In genomic region chr14:54782971-54783370, GRCm38 (mm10) we compare ENCODE assay signal across 24 mouse cellular contexts. TPM values are rescaled to one million over a fixed set of nuclear protein-coding genes. Genes with fewer than 3 reads are reported as not detected.
DNase-seq lines count a peak whose midpoint lies in the region; ATAC-seq lines count a peak whose summit lies in the region.
"Had no signal": no experiment of that assay in that cellular context is flagged by ENCODE, and none has a peak within 500 bp of the region (broad histone marks: within the 10 kb centered on the region; RNA-seq: fewer than 3 reads in every experiment).

No protein-coding gene starts in this region.

- H3K27ac ChIP-seq in liver, embryonic 12.5 days, result no peak overlapping the region
- H3K27ac ChIP-seq: embryonic facial prominence, embryonic 12.5 days; forebrain, embryonic 15.5 days; heart, embryonic 10.5 days; heart, embryonic 15.5 days; hindbrain, embryonic 13.5 days had no signal

- no peak overlapping the region for H3K9ac ChIP-seq in liver, embryonic 12.5 days
- H3K9ac ChIP-seq: embryonic facial prominence, embryonic 12.5 days; forebrain, embryonic 15.5 days; heart, embryonic 15.5 days; hindbrain, embryonic 13.5 days had no signal

- peaks cover 20% of the 10 kb centered on the region for H3K4me1 ChIP-seq in liver, embryonic 12.5 days

- no peaks in the 10 kb centered on the region for H3K9me3 ChIP-seq in liver, embryonic 12.5 days (replicated peaks)
- H3K9me3 ChIP-seq: embryonic facial prominence, embryonic 12.5 days; forebrain, embryonic 15.5 days; G1E; heart, embryonic 10.5 days; heart, embryonic 15.5 days; hindbrain, embryonic 13.5 days had no signal

- peak; percentile 28 for DNase-seq in cerebellum, adult 9-10 months
- DNase-seq in cerebellum, adult 9-11 months, result no peak
- peak; percentile 82 for DNase-seq in kidney, adult 9 months
- no peak for DNase-seq in kidney, postnatal 4 days
- peak; percentile 42 to 75 for DNase-seq in kidney, postnatal 36 days
- DNase-seq in spleen, postnatal 14 days (ENCODE audit: low spot score in 2 of 2), result no peak
- DNase-seq: adrenal gland, adult 8-10 months; adrenal gland, postnatal 36 days; B cell, adult 2 months; cerebellum, adult 2 months; cerebellum, postnatal 25 days; gastrocnemius, postnatal 36 days; heart, adult 11 months; heart, postnatal 14 days had no signal

- no peak overlapping the region for H3K4me2 ChIP-seq in liver, embryonic 12.5 days
- H3K4me2 ChIP-seq: embryonic facial prominence, embryonic 12.5 days; forebrain, embryonic 15.5 days; heart, embryonic 15.5 days; hindbrain, embryonic 13.5 days had no signal

- ATAC-seq in liver, embryonic 12.5 days, result no peak
- ATAC-seq: CD4-positive, CD25-positive, alpha-beta regulatory T cell, adult 4 months; forebrain, embryonic 15.5 days had no signal

- H3K4me3 ChIP-seq in liver, embryonic 12.5 days, result no peak overlapping the region
- H3K4me3 ChIP-seq: embryonic facial prominence, embryonic 12.5 days; forebrain, embryonic 15.5 days; heart, embryonic 10.5 days; heart, embryonic 15.5 days; hindbrain, embryonic 13.5 days had no signal

- 62% methylated on average over 6 of the region's 6 CpGs for WGBS in liver, embryonic 12.5 days (ENCODE audit: insufficient replicate concordance)

- peaks cover 62% of the 10 kb centered on the region for H3K27me3 ChIP-seq in liver, embryonic 12.5 days (replicated peaks)
- H3K27me3 ChIP-seq: forebrain, embryonic 15.5 days had no signal

- no peaks in the 10 kb centered on the region for H3K36me3 ChIP-seq in liver, embryonic 12.5 days
- H3K36me3 ChIP-seq: embryonic facial prominence, embryonic 12.5 days; forebrain, embryonic 15.5 days; heart, embryonic 10.5 days; heart, embryonic 15.5 days; hindbrain, embryonic 13.5 days had no signal

RNA-seq across cellular contexts. Expression of gene Slc7a8, which starts 1.2 kb away (rescaled TPM):
- 2.8 and 3.4 TPM in 2 replicates for polyA plus RNA-seq in liver, embryonic 12.5 days (2016; fragmentation: Nextera tagmentation; extraction: Ambion mirVana)

RNA-seq across cellular contexts. Expression of gene Rnf212b, which starts 31.0 kb away (rescaled TPM):
- polyA plus RNA-seq in liver, embryonic 12.5 days (2016; fragmentation: Nextera tagmentation; extraction: Ambion mirVana), result not detected in 2 replicates
- polyA plus RNA-seq: CD4-positive, CD25-positive, alpha-beta regulatory T cell, adult 4 months; cerebellum, adult 2 months; cortical plate, adult 2 months; embryonic facial prominence, embryonic 12.5 days; forebrain, embryonic 11.5 days; forebrain, embryonic 15.5 days; G1E; heart, embryonic 10.5 days; heart, embryonic 15.5 days; hindbrain, embryonic 13.5 days had no signal

Comparison
In these comparisons a context has a peak if more than half of its experiments do, and no peak if none do; other contexts are left out.
1. DNase-seq: peak in cerebellum, adult 9-10 months (single experiment), kidney, adult 9 months (single experiment) and kidney, postnatal 36 days (2 of 2); none in cerebellum, adult 9-11 months (single experiment), kidney, postnatal 4 days (0 of 2) and spleen, postnatal 14 days (0 of 2).